ENCODE assay signal across 11 mouse cellular contexts in the genomic region with DNA sequence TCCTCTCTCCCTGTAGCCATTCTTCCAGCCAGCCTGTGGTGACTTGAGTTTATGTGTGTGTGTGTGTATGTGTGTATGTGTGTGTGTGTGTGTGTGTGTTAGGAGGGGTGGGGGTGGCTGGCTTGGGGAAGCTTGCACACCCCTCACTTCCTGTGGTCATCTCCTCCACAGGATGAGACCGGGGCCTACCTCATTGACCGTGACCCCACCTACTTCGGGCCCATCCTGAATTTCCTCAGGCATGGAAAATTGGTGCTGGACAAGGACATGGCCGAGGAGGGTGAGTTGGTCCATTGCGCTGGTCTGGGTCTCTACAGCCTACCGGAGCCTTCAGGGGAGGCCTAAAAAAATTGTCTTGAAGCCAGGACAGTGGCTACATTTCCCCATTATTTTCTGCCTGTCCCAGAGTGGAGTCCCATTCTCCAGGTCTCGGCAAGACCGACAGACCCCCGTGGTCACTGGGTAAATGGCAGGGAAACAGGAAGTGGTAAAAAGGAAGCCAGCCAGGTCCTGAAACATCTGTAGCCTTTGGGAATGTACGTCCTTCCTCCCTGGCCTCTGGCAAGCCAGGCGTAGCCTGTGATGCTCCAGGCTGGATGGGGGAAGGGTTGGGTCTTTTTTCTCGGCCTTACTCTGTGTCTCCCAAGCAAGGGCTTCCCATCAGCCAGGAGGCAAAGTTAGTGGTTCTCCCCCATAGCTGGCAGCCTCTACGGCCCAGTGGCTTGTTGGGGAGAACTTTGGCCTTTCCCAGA. TPM values are rescaled to one million over a fixed set of nuclear protein-coding genes. Genes with fewer than 3 reads are reported as not detected.
DNase-seq lines count a peak whose midpoint lies in the region; ATAC-seq and TF ChIP-seq lines count a peak whose summit lies in the region.
"Had no signal": no experiment of that assay in that cellular context is flagged by ENCODE, and none has a peak within 500 bp of the region (broad histone marks: within the 10 kb centered on the region; RNA-seq: fewer than 3 reads in every experiment).

No protein-coding gene starts in this region.

- H3K36me3 ChIP-seq in forebrain, embryonic 10.5 days (replicated peaks): peaks cover 48% of the 10 kb centered on the region
- peaks cover 17% of the 10 kb centered on the region; the same call in 1 of the 2 replicates for H3K36me3 ChIP-seq in hindbrain, embryonic 15.5 days
- peaks cover 40% of the 10 kb centered on the region for H3K36me3 ChIP-seq in midbrain, embryonic 14.5 days (ENCODE audit: control insufficient read depth, insufficient read depth, low read length)

- H3K27me3 ChIP-seq in forebrain, embryonic 10.5 days (ENCODE audit: poor library complexity, severe bottlenecking): peaks cover 9% of the 10 kb centered on the region; the same call in 1 of the 2 replicates
- no peaks in the 10 kb centered on the region for H3K27me3 ChIP-seq in hindbrain, embryonic 15.5 days
- no peaks in the 10 kb centered on the region for H3K27me3 ChIP-seq in midbrain, embryonic 14.5 days (ENCODE audit: control insufficient read depth, insufficient read depth, low read length)

- H3K4me2 ChIP-seq in hindbrain, embryonic 15.5 days: peak overlapping the region; percentile 71
- H3K4me2 ChIP-seq in midbrain, embryonic 14.5 days (ENCODE audit: low read length): peak overlapping the region; percentile 89

- H3K9me3 ChIP-seq in forebrain, embryonic 10.5 days: no peaks in the 10 kb centered on the region
- H3K9me3 ChIP-seq in hindbrain, embryonic 15.5 days: no peaks in the 10 kb centered on the region
- H3K9me3 ChIP-seq in midbrain, embryonic 14.5 days (ENCODE audit: control insufficient read depth, low read length): no peaks in the 10 kb centered on the region

- H3K4me3 ChIP-seq in gastrocnemius, adult 2 months: peak overlapping the region; percentile 85
- H3K4me3 ChIP-seq in forebrain, embryonic 10.5 days: peak overlapping the region; percentile 81
- H3K4me3 ChIP-seq in hindbrain, embryonic 15.5 days: peak overlapping the region; percentile 69
- peak overlapping the region; percentile 84 for H3K4me3 ChIP-seq in midbrain, embryonic 14.5 days (replicated peaks; ENCODE audit: low read depth, low read length)

- intact Hi-C loops in gastrocnemius, adult 2 months (cut with DNase I): no loop called here
- intact Hi-C loops in gastrocnemius, postnatal 14 days (cut with DNase I; ENCODE audit: low total_unique reads): no loop called here

- peak overlapping the region; percentile 79; the same call in 1 of the 2 replicates for H3K9ac ChIP-seq in hindbrain, embryonic 15.5 days
- peak overlapping the region; percentile 92; the same call in 1 of the 2 replicates for H3K9ac ChIP-seq in midbrain, embryonic 14.5 days (replicated peaks; ENCODE audit: low read length)

- no peak for ATAC-seq in hindbrain, embryonic 15.5 days (ENCODE audit: low FRiP score, low read depth)
- ATAC-seq in midbrain, embryonic 14.5 days (ENCODE audit: low FRiP score, low TSS enrichment): no peak

- peaks cover 65% of the 10 kb centered on the region for H3K4me1 ChIP-seq in forebrain, embryonic 10.5 days
- peaks cover 35% of the 10 kb centered on the region for H3K4me1 ChIP-seq in hindbrain, embryonic 15.5 days (replicated peaks)
- peaks cover 14% of the 10 kb centered on the region for H3K4me1 ChIP-seq in midbrain, embryonic 14.5 days (ENCODE audit: control insufficient read depth, insufficient read depth, low read length)

- TF ChIP-seq CTCF in gastrocnemius, adult 2 months (IDR thresholded peaks at IDR 0.05): no peak

- WGBS in forebrain, embryonic 10.5 days: 82% methylated on average over 13 of the region's 13 CpGs
- 81% methylated on average over 13 of the region's 13 CpGs for WGBS in hindbrain, embryonic 15.5 days
- WGBS in midbrain, embryonic 14.5 days: 88% methylated on average over 13 of the region's 13 CpGs

- no peak for DNase-seq in gastrocnemius, adult 2 months
- DNase-seq in gastrocnemius, postnatal 14 days: no peak
- no peak for DNase-seq in forebrain, embryonic 10.5 days (ENCODE audit: extremely low spot score, low spot score)
- no peak for DNase-seq in midbrain, embryonic 14.5 days
- no peak for DNase-seq in layer of hippocampus, adult 18-20 months (ENCODE audit: low spot score in 2 of 2)
- no peak for DNase-seq in yolk sac, embryonic 10.5 days (ENCODE audit: low spot score)
- DNase-seq in T-cell, adult 2 months (ENCODE audit: low spot score): no peak
- DNase-seq: retina, postnatal 1 day had no signal

- H3K27ac ChIP-seq in gastrocnemius, adult 2 months: peak overlapping the region; percentile 82
- peak overlapping the region; percentile 91 for H3K27ac ChIP-seq in forebrain, embryonic 10.5 days
- H3K27ac ChIP-seq in hindbrain, embryonic 15.5 days (replicated peaks): peak overlapping the region; percentile 76
- no peak overlapping the region for H3K27ac ChIP-seq in midbrain, embryonic 14.5 days (replicated peaks; ENCODE audit: low read depth, low read length)

RNA-seq across cellular contexts. Expression of a gene that starts 1.7 kb away (rescaled TPM):
- 10 to 100 TPM in 1 of 2 experiments, 1 to 10 TPM in 1; 8.9 to 17.2 TPM for total RNA-seq in gastrocnemius, adult 2 months (2021)
- total RNA-seq in gastrocnemius, postnatal 14 days (2021): 10 to 100 TPM; 34.6 to 41.4 TPM
- polyA plus RNA-seq in forebrain, embryonic 10.5 days (2016; fragmentation: Nextera tagmentation; extraction: Ambion mirVana): 56.8 and 57.1 TPM in 2 replicates
- polyA plus RNA-seq in hindbrain, embryonic 15.5 days (2015; fragmentation: Nextera tagmentation; extraction: Ambion mirVana): 145 and 156 TPM in 2 replicates
- 120 and 154 TPM in 2 replicates for polyA plus RNA-seq in midbrain, embryonic 14.5 days (2014; fragmentation: Nextera tagmentation; extraction: Ambion mirVana)
- total RNA-seq in layer of hippocampus, adult 18-20 months (2021): 100 to 1,000 TPM; 244 to 255 TPM

RNA-seq across cellular contexts. Expression of a gene that starts 23.8 kb away (rescaled TPM):
- 10 to 100 TPM; 61.9 to 66.9 TPM for total RNA-seq in gastrocnemius, adult 2 months (2021)
- 10 to 100 TPM; 49.4 to 49.8 TPM for total RNA-seq in gastrocnemius, postnatal 14 days (2021)
- 0.90 and 2.0 TPM in 2 replicates for polyA plus RNA-seq in forebrain, embryonic 10.5 days (2016; fragmentation: Nextera tagmentation; extraction: Ambion mirVana)
- polyA plus RNA-seq in hindbrain, embryonic 15.5 days (2015; fragmentation: Nextera tagmentation; extraction: Ambion mirVana): 3.1 and 4.6 TPM in 2 replicates
- polyA plus RNA-seq in midbrain, embryonic 14.5 days (2014; fragmentation: Nextera tagmentation; extraction: Ambion mirVana): 4.7 and 6.6 TPM in 2 replicates
- total RNA-seq in layer of hippocampus, adult 18-20 months (2021): 10 to 100 TPM; 28.6 to 30.7 TPM

RNA-seq across cellular contexts. Expression of a gene that starts 24.3 kb away (rescaled TPM):
- total RNA-seq in gastrocnemius, adult 2 months (2021): 10 to 100 TPM; 18.2 to 18.8 TPM
- 10 to 100 TPM; 19.6 to 21.2 TPM for total RNA-seq in gastrocnemius, postnatal 14 days (2021)
- 11.8 and 11.9 TPM in 2 replicates for polyA plus RNA-seq in forebrain, embryonic 10.5 days (2016; fragmentation: Nextera tagmentation; extraction: Ambion mirVana)
- 23.8 and 26.9 TPM in 2 replicates for polyA plus RNA-seq in hindbrain, embryonic 15.5 days (2015; fragmentation: Nextera tagmentation; extraction: Ambion mirVana)
- polyA plus RNA-seq in midbrain, embryonic 14.5 days (2014; fragmentation: Nextera tagmentation; extraction: Ambion mirVana): 11.8 and 15.2 TPM in 2 replicates
- 10 to 100 TPM; 33.3 to 37.1 TPM for total RNA-seq in layer of hippocampus, adult 18-20 months (2021)

RNA-seq across cellular contexts. Expression of a gene that starts 34.3 kb away (rescaled TPM):
- not detected for total RNA-seq in gastrocnemius, adult 2 months (2021)
- not detected for total RNA-seq in gastrocnemius, postnatal 14 days (2021)
- polyA plus RNA-seq in forebrain, embryonic 10.5 days (2016; fragmentation: Nextera tagmentation; extraction: Ambion mirVana): not detected in 2 replicates
- not detected in 2 replicates for polyA plus RNA-seq in hindbrain, embryonic 15.5 days (2015; fragmentation: Nextera tagmentation; extraction: Ambion mirVana)
- polyA plus RNA-seq in midbrain, embryonic 14.5 days (2014; fragmentation: Nextera tagmentation; extraction: Ambion mirVana): not detected in 2 replicates
- not detected for total RNA-seq in layer of hippocampus, adult 18-20 months (2021)
- polyA plus RNA-seq: brain, embryonic 14.5 days; large intestine, adult 2 months had no signal

RNA-seq across cellular contexts. Expression of a gene that starts 38.4 kb away (rescaled TPM):
- not detected for total RNA-seq in gastrocnemius, adult 2 months (2021)
- total RNA-seq in gastrocnemius, postnatal 14 days (2021): not detected
- 0.30 and 0.39 TPM in 2 replicates for polyA plus RNA-seq in forebrain, embryonic 10.5 days (2016; fragmentation: Nextera tagmentation; extraction: Ambion mirVana)
- polyA plus RNA-seq in hindbrain, embryonic 15.5 days (2015; fragmentation: Nextera tagmentation; extraction: Ambion mirVana): 0.47 and 0.56 TPM in 2 replicates
- 0.26 and 0.43 TPM in 2 replicates for polyA plus RNA-seq in midbrain, embryonic 14.5 days (2014; fragmentation: Nextera tagmentation; extraction: Ambion mirVana)
- 1 to 10 TPM; 2.7 to 2.8 TPM for total RNA-seq in layer of hippocampus, adult 18-20 months (2021)

Comparison
In these comparisons a context has a peak if more than half of its experiments do, and no peak if none do; other contexts are left out.
1. RNA of a gene that starts 1.7 kb away (total RNA-seq): 244 to 255 TPM in layer of hippocampus, adult 18-20 months; 34.6 to 41.4 TPM in gastrocnemius, postnatal 14 days and 8.9 to 17.2 TPM in gastrocnemius, adult 2 months; every median in the first group is over 4 times any median in the second.
2. Peak in every context shown above with its lines, with median percentiles within 50 percentile points of each other: H3K4me3 ChIP-seq.